Mouse (Mus musculus): ENCODE results near the gene 4933415A04Rik.

- TF ChIP-seq CTCF (IDR thresholded peaks at IDR 0.05; ENCODE audit: extremely low read depth, insufficient read depth, insufficient read length, insufficient replicate concordance), result no peak
- no peak for TF ChIP-seq POLR2A (IDR thresholded peaks at IDR 0.05; ENCODE audit: low read depth, low read length)
Observed at GRCm38 (mm10) chr11:43633658-43634401, 47.0 kb downstream of the 4933415A04Rik start.
